Mouse (Mus musculus) gastrocnemius, postnatal 36 days (tissue): Measurements from ENCODE around the gene Kifap3. TPM values are rescaled to one million over a fixed set of nuclear protein-coding genes. Genes with fewer than 3 reads are reported as not detected.
A peak's percentile ranks its signal among the peaks of the same experiment; 100 is the strongest.
"Not testable (repeated sequence)": the region's sequence is repeated elsewhere in the genome, so short reads cannot be mapped to it uniquely, and the experiment has no call there.

Experiments
- DNase-seq, 2 experiments: peaks; one replicate each; pipeline ENCODE4 v3.0.0; 2022
- intact Hi-C: fragments of 180-260 bp; cut with DNase I; formaldehyde crosslinking; loops from one replicate; pipeline ENCODE4 v1.15.1; 2025
- long read RNA-seq, 2 experiments: library from polyadenylated mRNA; stranded (forward); transcript quantifications; one replicate each; pipeline ENCODE4 v2.0.0; 2021
- total RNA-seq, 2 experiments: library from RNA; stranded (reverse); gene quantifications; 2 replicates each; pipeline ENCODE4 v1.2.3; 2021

Gene Kifap3
- 10 to 100 TPM; 15.8 to 16.9 TPM for total RNA-seq
- long read RNA-seq, experiment 1, full-length matches to known transcripts, result 7 of 28 reads
- long read RNA-seq, experiment 1, partial matches to known transcripts, result 21 of 28 reads
- long read RNA-seq, experiment 1, other reads (novel, unspliced or antisense), result 0 of 28 reads
- long read RNA-seq, experiment 2, full-length matches to known transcripts, result 6 of 25 reads
- long read RNA-seq, experiment 2, partial matches to known transcripts, result 19 of 25 reads
- long read RNA-seq, experiment 2, other reads (novel, unspliced or antisense), result 0 of 25 reads

GRCm38 (mm10) chr1:163779336-163780115 lies at the start of gene Kifap3:
Kifap3 (plus strand) TSS chr1:163779583.
- intact Hi-C loops, result no loop called here
- peak; percentile 95 to 98 for DNase-seq

- DNase-seq, intact Hi-C loops: not testable (repeated sequence)
These were observed 48.2 kb upstream of the Kifap3 start for GRCm38 (mm10) chr1:163731166-163731565.

GRCm38 (mm10) chr1:163736441-163737238 lies 42.7 kb upstream of the Kifap3 start:
- no peak for DNase-seq
- intact Hi-C loops, result no loop called here

- DNase-seq, result no peak
- intact Hi-C loops, result no loop called here
These were observed 42.2 kb upstream of the Kifap3 start for GRCm38 (mm10) chr1:163737239-163737533.

- no peak for DNase-seq
- intact Hi-C loops, result no loop called here
These were observed 27.9 kb upstream of the Kifap3 start for GRCm38 (mm10) chr1:163751360-163751992.

GRCm38 (mm10) chr1:163757462-163758207 lies 21.7 kb upstream of the Kifap3 start:
- intact Hi-C loops, result no loop called here
- DNase-seq, result no peak

GRCm38 (mm10) chr1:163783577-163783976 lies 4.2 kb downstream of the Kifap3 start:
- intact Hi-C loops, result not testable (repeated sequence)

GRCm38 (mm10) chr1:163821365-163821764 lies 42.0 kb downstream of the Kifap3 start:
- intact Hi-C loops, result loop anchor here (10.0 kb wide), 1 partner anchor 677 kb away; no protein-coding TSS in a partner anchor
- no peak for DNase-seq

More at GRCm38 (mm10) chr1:163783577-163783976, 4.2 kb downstream of the Kifap3 start:
- DNase-seq, result not testable (repeated sequence)

GRCm38 (mm10) chr1:163829482-163829881 lies 50.1 kb downstream of the Kifap3 start:
- no peak for DNase-seq
- intact Hi-C loops, result loop anchor here (10.0 kb wide), 1 partner anchor 685 kb away; no protein-coding TSS in a partner anchor

- no peak for DNase-seq
- intact Hi-C loops, result no loop called here
These were observed 54.7 kb downstream of the Kifap3 start for GRCm38 (mm10) chr1:163834066-163834465.

- DNase-seq, result no peak
- intact Hi-C loops, result loop anchor here (1.0 kb wide), 1 partner anchor 74 kb away; no protein-coding TSS in a partner anchor
These were observed 55.7 kb downstream of the Kifap3 start for GRCm38 (mm10) chr1:163835062-163835461.

- intact Hi-C loops, result not testable (repeated sequence)
These were observed 59.1 kb downstream of the Kifap3 start for GRCm38 (mm10) chr1:163838482-163838881.

GRCm38 (mm10) chr1:163840555-163840954 lies 61.2 kb downstream of the Kifap3 start:
- intact Hi-C loops, result no loop called here
- no peak for DNase-seq

More at GRCm38 (mm10) chr1:163838482-163838881, 59.1 kb downstream of the Kifap3 start:
- not testable (repeated sequence) for DNase-seq

GRCm38 (mm10) chr1:163842238-163842637 lies 62.9 kb downstream of the Kifap3 start:
- intact Hi-C loops, result no loop called here
- no peak for DNase-seq

GRCm38 (mm10) chr1:163843899-163844298 lies 64.5 kb downstream of the Kifap3 start:
- intact Hi-C loops, result no loop called here
- DNase-seq, result no peak

GRCm38 (mm10) chr1:163852884-163853560 lies 73.6 kb downstream of the Kifap3 start:
- intact Hi-C loops, result no loop called here
- no peak for DNase-seq

- intact Hi-C loops, result no loop called here
- DNase-seq, result no peak
These were observed 79.0 kb downstream of the Kifap3 start for GRCm38 (mm10) chr1:163858420-163858819.

- DNase-seq, result no peak
- intact Hi-C loops, result no loop called here
These were observed 82.2 kb downstream of the Kifap3 start for GRCm38 (mm10) chr1:163861538-163861937.

- intact Hi-C loops, result no loop called here
- no peak for DNase-seq
These were observed 93.8 kb downstream of the Kifap3 start for GRCm38 (mm10) chr1:163873158-163873557.
